Comparison of ENCODE assay signal across 27 mouse cellular contexts in genomic region chr4:153727273-153727672, GRCm38 (mm10).
"Had no signal": no experiment of that assay in that cellular context is flagged by ENCODE, and none has a peak within 500 bp of the region (broad histone marks: within the 10 kb centered on the region; RNA-seq: fewer than 3 reads in every experiment).

No protein-coding gene starts in this region.

- DNase-seq: gastrocnemius, postnatal 14 days; gastrocnemius, postnatal 36 days; heart, adult 11 months; heart, adult 2 months; heart, postnatal 14 days; heart, postnatal 4 days; kidney, adult 18-20 months; kidney, postnatal 25 days; kidney, postnatal 4 days; layer of hippocampus, postnatal 36 days; left cerebral cortex, postnatal 4 days; liver; liver, embryonic 13.5 days had no signal

- H3K9ac ChIP-seq: heart, embryonic 13.5 days; heart, embryonic 15.5 days; hindbrain, embryonic 12.5 days; hindbrain, embryonic 14.5 days; intestine, embryonic 15.5 days; limb, embryonic 12.5 days; liver, embryonic 13.5 days; liver, embryonic 15.5 days had no signal

- H3K4me3 ChIP-seq: heart, adult 2 months; heart, embryonic 13.5 days; heart, embryonic 15.5 days; hindbrain, embryonic 10.5 days; hindbrain, embryonic 12.5 days; intestine, embryonic 15.5 days; layer of hippocampus, adult 2 months; limb, embryonic 12.5 days; liver, embryonic 13.5 days; liver, embryonic 15.5 days had no signal

- H3K27me3 ChIP-seq: heart, embryonic 13.5 days; heart, embryonic 15.5 days; intestine, embryonic 15.5 days; limb, embryonic 12.5 days; liver, embryonic 13.5 days; liver, embryonic 15.5 days had no signal

- H3K36me3 ChIP-seq: heart, embryonic 13.5 days; heart, embryonic 15.5 days; hindbrain, embryonic 10.5 days; hindbrain, embryonic 12.5 days; intestine, embryonic 15.5 days; limb, embryonic 12.5 days; liver, embryonic 13.5 days; liver, embryonic 15.5 days had no signal

- H3K9me3 ChIP-seq: heart, embryonic 13.5 days; heart, embryonic 15.5 days; hindbrain, embryonic 10.5 days; hindbrain, embryonic 12.5 days; intestine, embryonic 15.5 days; limb, embryonic 12.5 days; liver, embryonic 13.5 days; liver, embryonic 15.5 days had no signal

- H3K27ac ChIP-seq: heart, adult 2 months; heart, embryonic 13.5 days; heart, embryonic 15.5 days; hindbrain, embryonic 12.5 days; hindbrain, embryonic 14.5 days; intestine, embryonic 15.5 days; layer of hippocampus, adult 2 months; limb, embryonic 12.5 days; liver, embryonic 13.5 days; liver, embryonic 15.5 days had no signal

- H3K4me1 ChIP-seq: heart, embryonic 13.5 days; heart, embryonic 15.5 days; intestine, embryonic 15.5 days; liver, embryonic 13.5 days; liver, embryonic 15.5 days had no signal

- H3K4me2 ChIP-seq: heart, embryonic 11.5 days; heart, embryonic 13.5 days; heart, embryonic 15.5 days; hindbrain, embryonic 12.5 days; hindbrain, embryonic 14.5 days; intestine, embryonic 15.5 days; limb, embryonic 12.5 days; liver, embryonic 11.5 days; liver, embryonic 13.5 days; liver, embryonic 15.5 days had no signal

- ATAC-seq: hindbrain, embryonic 16.5 days; inflammation-experienced regulatory T-cells, adult 6 months; intestine, embryonic 15.5 days; intestine, postnatal 0 days had no signal
